Mouse (Mus musculus): ENCODE measurements around the gene Ppp5c. TPM values are rescaled to one million over a fixed set of nuclear protein-coding genes. Genes with fewer than 3 reads are reported as not detected.

The Ppp5c gene
- total and polyA plus RNA-seq, 2 experiments from 2014 or later = 68.9 to 140 TPM

DNA sequence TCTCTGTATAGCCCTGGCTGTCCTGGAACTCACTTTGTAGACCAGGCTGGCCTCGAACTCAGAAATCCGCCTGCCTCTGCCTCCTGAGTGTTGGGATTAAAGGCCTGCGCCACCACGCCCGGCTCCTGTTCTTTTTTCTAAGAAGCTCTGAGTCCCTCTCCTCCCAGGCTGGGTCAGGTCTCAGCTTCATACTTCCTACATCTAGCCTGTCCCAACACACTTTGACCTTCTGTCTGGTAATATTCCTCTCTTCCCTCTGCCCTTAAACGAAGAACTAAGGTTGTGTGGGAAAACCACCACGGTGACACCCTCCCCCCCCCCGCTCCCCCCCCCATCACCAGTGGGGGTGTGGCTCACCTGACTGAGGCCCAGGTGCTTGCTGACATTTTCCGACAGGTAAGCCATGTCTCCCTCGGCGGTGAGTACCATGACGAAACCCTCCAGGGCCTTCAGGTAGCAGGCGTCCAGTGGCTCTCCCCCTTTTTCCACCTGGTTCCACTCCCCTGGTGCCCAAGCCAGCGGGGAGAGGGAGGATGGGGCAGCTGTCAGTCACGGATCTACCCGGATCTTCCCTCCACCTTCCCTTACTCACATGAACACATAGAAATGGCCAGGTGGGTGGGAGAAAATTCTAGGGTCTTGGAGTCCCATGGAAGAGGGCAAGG, 26.7 kb upstream of the Ppp5c start:
- H3K9ac ChIP-seq (replicated peaks; ENCODE audit: low read length) = no peak overlapping the region
- H3K36me3 ChIP-seq (ENCODE audit: insufficient read depth, low read length) = no peaks in the 10 kb centered on the region
- no peak overlapping the region for H3K27ac ChIP-seq
- no peak for TF ChIP-seq CTCF (IDR thresholded peaks at IDR 0.05; ENCODE audit: low read depth)
- 92% methylated on average over 14 of the region's 16 CpGs for WGBS
- DNase-seq (ENCODE audit: low spot score) (no peak), ATAC-seq (no peak)
- no peak overlapping the region for H3K4me2 ChIP-seq (ENCODE audit: low read depth, low read length)
- no peak overlapping the region for H3K4me3 ChIP-seq (ENCODE audit: low read length)
- no peaks in the 10 kb centered on the region for H3K27me3 ChIP-seq (ENCODE audit: insufficient read depth, low read length)
- no peaks in the 10 kb centered on the region for H3K9me3 ChIP-seq (ENCODE audit: low read length)
- H3K4me1 ChIP-seq (ENCODE audit: insufficient read depth, low read length) = peaks cover 13% of the 10 kb centered on the region

DNA sequence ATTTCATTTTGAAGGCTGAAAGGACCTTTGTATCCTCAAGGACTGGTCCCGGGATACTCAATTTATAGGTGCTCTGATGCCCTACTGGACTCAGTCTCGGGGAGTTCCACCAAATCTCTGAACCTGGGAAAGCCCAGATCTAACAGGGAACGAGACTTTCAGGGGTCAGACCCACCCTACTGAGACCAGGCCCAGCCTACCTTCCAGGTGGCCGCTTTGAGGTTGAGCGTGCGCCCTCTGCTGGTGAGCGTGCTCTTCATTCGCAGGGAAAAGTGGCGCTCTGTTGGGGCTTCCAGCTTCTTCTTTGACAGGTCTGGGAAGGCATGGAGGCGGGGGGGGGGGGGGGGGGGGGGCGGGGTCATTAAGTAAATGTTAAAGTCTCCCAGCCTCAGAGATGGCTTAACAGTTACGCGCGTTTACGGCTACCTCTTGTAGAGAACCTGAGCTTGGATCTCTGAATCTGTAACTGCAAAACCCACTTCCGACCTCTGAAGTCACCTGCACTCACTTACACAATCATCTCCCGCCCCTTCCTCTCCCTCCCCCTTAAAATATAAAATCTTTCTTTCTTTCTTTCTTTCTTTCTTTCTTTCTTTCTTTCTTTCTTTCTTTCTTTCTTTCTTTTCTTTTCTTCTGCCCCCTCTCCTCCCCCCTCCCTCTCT, 23.3 kb upstream of the Ppp5c start:
- no peaks in the 10 kb centered on the region for H3K27me3 ChIP-seq (ENCODE audit: insufficient read depth, low read length)
- no peaks in the 10 kb centered on the region for H3K9me3 ChIP-seq (ENCODE audit: low read length)
- TF ChIP-seq CTCF (IDR thresholded peaks at IDR 0.05; ENCODE audit: low read depth) = peak; percentile 78
- H3K9ac ChIP-seq (replicated peaks; ENCODE audit: low read length) = no peak overlapping the region
- DNase-seq (ENCODE audit: low spot score) (peak; percentile 78), ATAC-seq (peak; percentile 55; the same call in 1 of the 2 replicates)
- H3K4me3 ChIP-seq (ENCODE audit: low read length) = no peak overlapping the region
- peaks cover 1% of the 10 kb centered on the region; the same call in 1 of the 2 replicates for H3K4me1 ChIP-seq (ENCODE audit: insufficient read depth, low read length)
- H3K27ac ChIP-seq = no peak overlapping the region
- H3K36me3 ChIP-seq (ENCODE audit: insufficient read depth, low read length) = no peaks in the 10 kb centered on the region; the same call in 1 of the 2 replicates
- 11% methylated on average over 15 of the region's 17 CpGs for WGBS
- H3K4me2 ChIP-seq (ENCODE audit: low read depth, low read length) = no peak overlapping the region

DNA sequence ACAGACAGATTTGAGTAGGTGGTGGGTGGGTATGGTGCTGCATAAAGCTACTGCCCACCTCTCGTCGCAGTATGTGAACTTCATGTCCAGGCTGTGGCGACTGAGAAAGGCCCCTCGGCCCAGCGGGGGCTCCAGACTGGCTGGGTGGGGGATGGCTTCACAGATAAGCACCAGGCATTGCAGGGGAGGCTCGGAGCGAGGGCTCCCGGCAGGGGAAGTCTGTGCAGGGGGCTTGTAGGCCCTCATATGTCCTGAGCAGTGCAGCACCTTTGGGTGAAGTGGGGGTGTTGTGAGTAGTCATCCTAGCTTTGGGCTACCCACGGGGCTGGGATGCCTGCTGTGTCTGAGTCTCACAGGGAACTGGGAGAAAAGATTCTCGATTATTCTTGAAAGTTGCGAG, 22.8 kb upstream of the Ppp5c start:
- H3K9ac ChIP-seq (replicated peaks; ENCODE audit: low read length) = no peak overlapping the region
- no peaks in the 10 kb centered on the region for H3K9me3 ChIP-seq (ENCODE audit: low read length)
- H3K27ac ChIP-seq = no peak overlapping the region
- ATAC-seq = peak; percentile 20; the same call in 1 of the 2 replicates
- no peaks in the 10 kb centered on the region; the same call in 1 of the 2 replicates for H3K36me3 ChIP-seq (ENCODE audit: insufficient read depth, low read length)
- TF ChIP-seq CTCF (IDR thresholded peaks at IDR 0.05; ENCODE audit: low read depth) = no peak
- DNase-seq (ENCODE audit: low spot score) = no peak
- no peaks in the 10 kb centered on the region for H3K27me3 ChIP-seq (ENCODE audit: insufficient read depth, low read length)
- H3K4me1 ChIP-seq (ENCODE audit: insufficient read depth, low read length) = no peaks in the 10 kb centered on the region
- 67% methylated on average over 11 of the region's 11 CpGs for WGBS
- H3K4me3 ChIP-seq (ENCODE audit: low read length) = no peak overlapping the region
- H3K4me2 ChIP-seq (ENCODE audit: low read depth, low read length) = no peak overlapping the region

DNA sequence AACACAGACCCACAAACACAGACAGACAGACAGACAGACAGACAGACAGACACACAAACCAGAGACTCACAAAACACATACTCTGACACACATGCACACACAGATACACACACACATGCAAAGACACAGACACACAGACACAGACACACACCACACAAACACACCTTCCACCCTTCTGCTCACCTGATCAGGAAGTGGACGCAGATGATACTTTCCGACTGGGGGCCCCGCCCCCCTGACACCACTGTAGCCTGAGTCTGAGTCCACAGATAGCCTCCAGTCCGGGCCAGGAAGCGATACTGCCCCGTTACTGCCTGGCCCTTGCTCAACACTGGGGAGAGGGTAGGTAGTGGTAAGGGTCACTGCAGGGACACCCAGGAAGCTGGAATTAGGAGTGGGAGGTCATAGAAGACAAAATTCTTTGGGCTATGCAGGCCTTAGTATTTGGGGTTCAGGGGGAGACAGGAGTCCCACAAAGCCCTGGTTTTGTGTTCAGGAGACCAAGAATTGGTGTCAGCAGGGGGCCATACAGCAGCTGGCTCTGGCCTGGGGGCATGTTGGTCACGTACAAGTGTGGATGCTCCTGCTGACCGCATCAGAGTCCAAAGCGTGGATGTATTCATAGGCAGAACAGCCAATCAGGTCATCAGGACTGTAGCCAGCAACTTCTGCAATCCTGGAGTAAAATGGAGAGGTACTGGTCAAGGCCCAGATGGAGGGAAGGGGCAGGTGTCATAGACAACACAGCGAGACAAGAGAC, 20.9 kb upstream of the Ppp5c start:
- Histone ChIP-seq H3K9me3 (ENCODE audit: low read length) (no peaks in the 10 kb centered on the region), H3K27me3 (ENCODE audit: insufficient read depth, low read length) (no peaks in the 10 kb centered on the region), H3K36me3 (ENCODE audit: insufficient read depth, low read length) (no peaks in the 10 kb centered on the region; the same call in 1 of the 2 replicates), H3K9ac (replicated peaks; ENCODE audit: low read length) (no peak overlapping the region), H3K27ac (no peak overlapping the region), H3K4me1 (ENCODE audit: insufficient read depth, low read length) (no peaks in the 10 kb centered on the region), H3K4me2 (ENCODE audit: low read depth, low read length) (no peak overlapping the region), H3K4me3 (ENCODE audit: low read length) (no peak overlapping the region)
- TF ChIP-seq CTCF (IDR thresholded peaks at IDR 0.05; ENCODE audit: low read depth) = no peak
- WGBS = 86% methylated on average over 10 of the region's 10 CpGs
- DNase-seq (ENCODE audit: low spot score) (no peak), ATAC-seq (no peak)

DNA sequence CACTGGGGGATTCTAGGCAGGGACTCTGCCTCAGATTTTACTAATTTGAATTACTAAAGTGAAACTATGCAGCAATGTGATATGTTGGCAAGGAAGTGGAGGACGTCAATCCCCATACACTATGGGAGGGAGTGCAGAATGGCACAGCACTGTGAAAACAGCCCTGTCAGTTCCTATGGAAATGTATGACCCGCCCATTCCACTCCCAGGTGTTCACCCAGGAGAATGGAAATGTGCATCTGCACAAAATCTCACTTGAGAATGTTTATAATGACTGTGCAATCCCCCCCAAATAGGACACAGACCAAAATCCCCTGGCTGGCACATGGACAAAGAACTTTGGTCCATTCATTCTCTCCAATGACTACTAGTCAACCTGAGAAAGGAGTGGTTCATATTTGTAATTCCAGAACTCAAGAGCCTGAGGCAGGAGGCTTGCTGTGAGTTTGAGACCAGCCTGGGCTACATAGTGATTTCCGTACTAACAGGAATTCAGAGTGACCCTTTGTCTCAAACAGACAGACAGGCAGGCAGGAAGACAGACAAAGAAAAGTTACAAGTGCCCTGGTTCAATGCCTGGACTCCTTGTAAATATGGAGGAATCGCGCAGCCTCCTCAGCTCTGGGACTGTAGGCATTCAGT, 19.4 kb upstream of the Ppp5c start:
- Histone ChIP-seq H3K27me3 (ENCODE audit: insufficient read depth, low read length) (no peaks in the 10 kb centered on the region), H3K4me1 (ENCODE audit: insufficient read depth, low read length) (no peaks in the 10 kb centered on the region), H3K9me3 (ENCODE audit: low read length) (no peaks in the 10 kb centered on the region), H3K27ac (no peak overlapping the region), H3K4me2 (ENCODE audit: low read depth, low read length) (no peak overlapping the region), H3K4me3 (ENCODE audit: low read length) (no peak overlapping the region), H3K9ac (replicated peaks; ENCODE audit: low read length) (no peak overlapping the region), H3K36me3 (ENCODE audit: insufficient read depth, low read length) (no peaks in the 10 kb centered on the region; the same call in 1 of the 2 replicates)
- TF ChIP-seq CTCF (IDR thresholded peaks at IDR 0.05; ENCODE audit: low read depth) = no peak
- 80% methylated on average over 5 of the region's 5 CpGs for WGBS
- DNase-seq (ENCODE audit: low spot score) (no peak), ATAC-seq (no peak)

DNA sequence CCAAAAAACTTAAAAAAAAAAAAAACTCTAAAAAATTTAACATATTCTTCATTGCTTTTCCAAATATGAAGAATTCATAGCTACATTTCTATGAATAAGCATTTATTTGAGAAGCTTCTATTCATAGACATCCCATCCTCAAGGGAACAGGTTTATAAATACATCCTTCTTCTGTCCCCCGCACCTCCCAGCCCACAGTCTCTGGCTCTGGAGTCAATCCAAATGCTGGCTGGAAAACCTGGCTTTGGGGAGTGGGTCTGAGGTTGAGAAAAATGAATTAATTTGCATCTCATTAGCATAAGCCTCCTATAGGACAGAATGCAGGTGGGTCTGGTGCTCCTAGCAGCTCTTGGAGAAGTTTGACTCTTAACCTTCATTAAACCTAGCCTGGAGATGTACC, 18.0 kb upstream of the Ppp5c start:
- no peak for TF ChIP-seq CTCF (IDR thresholded peaks at IDR 0.05; ENCODE audit: low read depth)
- no peak overlapping the region for H3K4me3 ChIP-seq (ENCODE audit: low read length)
- H3K9ac ChIP-seq (replicated peaks; ENCODE audit: low read length) = no peak overlapping the region
- no peak overlapping the region for H3K4me2 ChIP-seq (ENCODE audit: low read depth, low read length)
- ATAC-seq (no peak), DNase-seq (ENCODE audit: low spot score) (peak; percentile 49)
- no peaks in the 10 kb centered on the region for H3K4me1 ChIP-seq (ENCODE audit: insufficient read depth, low read length)
- H3K9me3 ChIP-seq (ENCODE audit: low read length) = no peaks in the 10 kb centered on the region
- 39% methylated on average over 1 of the region's 1 CpGs for WGBS
- no peak overlapping the region for H3K27ac ChIP-seq
- H3K27me3 ChIP-seq (ENCODE audit: insufficient read depth, low read length) = no peaks in the 10 kb centered on the region
- H3K36me3 ChIP-seq (ENCODE audit: insufficient read depth, low read length) = no peaks in the 10 kb centered on the region; the same call in 1 of the 2 replicates
